Mouse (Mus musculus): ENCODE measurements around the gene Dctn1.

Dctn1 gene

GRCm38 (mm10) chr6:83231486-83231885 is 65.8 kb downstream of the Dctn1 start:
- DNase-seq (ENCODE audit: low spot score in 2 of 2), result no peak

DNA sequence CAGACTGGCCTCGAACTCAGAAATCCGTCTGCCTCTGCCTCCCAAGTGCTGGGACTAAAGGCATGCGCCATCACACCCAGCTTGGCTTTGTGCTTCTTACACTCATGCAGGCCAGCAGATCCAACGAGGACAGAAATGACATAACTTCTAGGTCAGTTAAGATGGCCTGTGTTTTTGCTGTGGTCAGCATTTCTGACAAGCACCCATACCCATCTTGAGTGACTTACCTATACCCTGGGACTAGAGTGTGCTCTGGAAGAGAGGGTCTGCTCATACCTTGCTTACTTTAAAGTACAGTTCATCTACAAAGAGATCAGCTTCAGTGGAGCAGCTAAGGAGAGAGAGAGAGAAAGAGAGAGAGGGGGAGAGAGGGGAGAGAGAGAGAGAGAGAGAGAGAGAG is 67.6 kb downstream of the Dctn1 start:
- no peak for DNase-seq (ENCODE audit: low spot score in 2 of 2)

- DNase-seq (ENCODE audit: low spot score in 2 of 2), result no peak
Measured at GRCm38 (mm10) chr6:83234280-83234741, 68.6 kb downstream of the Dctn1 start.

DNA sequence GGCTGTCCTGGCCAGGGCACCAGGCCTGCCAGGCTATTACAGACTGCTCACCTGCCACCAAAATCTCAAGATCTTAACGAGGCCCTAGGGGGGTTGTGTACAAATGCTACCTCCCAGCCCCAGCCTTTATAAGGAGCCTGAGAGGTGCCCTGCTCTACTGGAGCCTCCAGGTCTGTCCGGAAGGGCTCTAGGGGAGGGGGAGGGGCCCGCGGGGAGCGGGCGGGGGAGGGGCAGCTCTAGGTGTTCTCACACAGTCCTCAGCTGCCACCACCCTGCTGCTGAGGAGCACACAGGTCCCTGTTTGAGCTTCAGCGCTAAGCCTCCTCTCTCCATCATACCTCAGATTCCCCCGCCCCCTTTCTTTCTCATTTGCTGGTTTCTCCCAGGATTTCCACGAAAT is 71.4 kb downstream of the Dctn1 start:
- no peak for DNase-seq (ENCODE audit: low spot score in 2 of 2)

DNA sequence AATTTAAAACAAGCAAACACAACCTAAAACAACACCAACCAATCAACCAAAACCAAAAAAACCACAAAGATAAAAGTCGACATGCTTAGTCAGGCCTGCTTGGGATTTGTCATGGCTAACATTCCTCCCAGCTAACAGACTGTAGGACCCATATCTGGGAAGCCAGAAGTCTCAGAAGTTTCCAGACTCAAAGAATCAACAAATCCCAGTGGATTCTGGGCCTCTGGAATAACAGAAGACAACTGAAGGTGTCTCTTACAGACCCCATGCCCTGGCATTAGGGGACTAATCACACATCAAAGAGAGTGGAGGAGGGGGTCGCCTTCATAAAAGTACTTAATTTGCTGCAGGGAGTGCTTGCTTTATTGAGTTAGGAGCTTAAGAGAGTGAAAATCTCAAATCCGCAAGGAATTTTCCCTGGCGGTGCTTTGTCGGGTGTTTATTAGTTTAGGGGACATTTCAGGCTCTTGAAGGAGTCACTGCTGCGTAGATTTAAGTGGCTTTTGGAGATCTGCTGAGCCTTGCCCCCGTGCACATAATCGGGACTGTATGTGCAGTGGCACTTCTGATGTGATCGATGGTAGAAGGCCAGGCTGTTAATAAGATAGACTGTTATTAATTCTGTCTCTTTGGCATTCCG is 78.8 kb downstream of the Dctn1 start:
- no peak for DNase-seq (ENCODE audit: low spot score in 2 of 2)

- no peak for DNase-seq (ENCODE audit: low spot score in 2 of 2)
Measured at GRCm38 (mm10) chr6:83245134-83245533, 79.4 kb downstream of the Dctn1 start.

DNA sequence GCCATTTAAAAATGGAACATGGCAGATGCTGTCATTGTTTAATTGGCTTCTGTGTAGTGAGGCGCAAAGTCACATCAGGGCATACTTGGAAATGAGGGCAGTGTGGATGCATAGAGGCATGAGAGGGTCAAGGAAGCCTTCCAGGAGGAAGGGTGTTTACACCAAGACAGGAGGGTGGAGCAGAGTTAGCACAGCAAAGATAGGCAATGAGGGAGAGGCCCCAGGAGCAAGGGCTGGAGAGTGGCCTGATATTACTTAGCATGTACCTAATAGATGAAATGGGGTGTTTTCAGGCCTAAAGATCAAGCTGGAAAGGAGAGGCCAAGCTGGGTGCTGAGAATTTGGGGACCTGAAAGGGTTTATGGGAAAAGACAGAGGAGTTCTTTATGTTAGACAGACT is 80.3 kb downstream of the Dctn1 start:
- DNase-seq (ENCODE audit: low spot score in 2 of 2), result no peak

DNA sequence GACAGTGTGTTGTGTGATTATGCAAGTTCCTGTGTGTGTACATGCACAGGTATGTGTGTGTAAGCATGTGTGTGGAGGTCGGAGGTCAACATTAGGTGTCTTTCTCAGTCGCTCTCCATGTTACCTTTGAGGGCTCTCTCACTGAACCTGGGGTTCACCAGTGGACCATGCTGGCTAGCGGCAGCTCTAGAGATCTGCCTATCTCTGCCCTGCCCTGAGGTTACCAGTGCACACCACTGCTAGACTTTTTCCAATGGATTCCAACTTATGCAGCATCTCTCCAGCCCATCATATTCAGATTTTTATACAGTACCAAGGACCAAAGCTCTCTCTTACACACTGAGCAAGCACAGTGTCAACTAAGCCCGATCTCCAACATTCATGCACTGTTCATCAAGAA is 81.0 kb downstream of the Dctn1 start:
- DNase-seq (ENCODE audit: low spot score in 2 of 2), result no peak

GRCm38 (mm10) chr6:83247153-83247552 is 81.4 kb downstream of the Dctn1 start:
- no peak for DNase-seq (ENCODE audit: low spot score in 2 of 2)

All from spleen, postnatal 36 days (tissue).